Mouse (Mus musculus) megakaryocyte, embryonic 14.5 days (primary cell): Measurements from ENCODE around the gene Snx25. TPM values are rescaled to one million over a fixed set of nuclear protein-coding genes. Genes with fewer than 3 reads are reported as not detected.

Experiments
- H3K27me3 ChIP-seq: replicated peaks from 2 replicates; pipeline ENCODE3; 2012; ENCODE audit warnings: inconsistent platforms
- H3K36me3 ChIP-seq: replicated peaks from 2 replicates; pipeline ENCODE3; 2012; ENCODE audit warnings: low read length, inconsistent platforms, mixed read lengths
- H3K4me1 ChIP-seq: 2 replicates; pipeline ENCODE4 v1.6.1; 2012; ENCODE audit warnings: inconsistent platforms
- H3K4me3 ChIP-seq: replicated peaks from 2 replicates; pipeline ENCODE3; 2012; ENCODE audit warnings: moderate library complexity, mild to moderate bottlenecking, inconsistent platforms
- H3K9me3 ChIP-seq: 2 replicates; pipeline ENCODE4 v1.6.1; 2012; ENCODE audit warnings: inconsistent platforms
- FLI1 ChIP-seq: IDR thresholded peaks from 2 replicates; pipeline ENCODE4 v1.6.1; 2012; ENCODE audit warnings: low read length, inconsistent platforms, mixed read lengths
- GATA1 ChIP-seq: IDR thresholded peaks from 3 replicates; pipeline ENCODE4 v1.6.1; 2012; ENCODE audit warnings: mixed read lengths, low read length, inconsistent platforms, borderline replicate concordance
- polyA plus RNA-seq: library from polyadenylated mRNA; stranded (reverse); fragments of >175 nt; gene quantifications from 2 replicates; pipeline ENCODE4 v1.2.3, GENCODE M21; 2012; ENCODE audit warnings: low replicate concordance; ENCODE audit not compliant: insufficient read depth

Gene Snx25
- polyA plus RNA-seq, 1 experiment, result 16.6 TPM

DNA sequence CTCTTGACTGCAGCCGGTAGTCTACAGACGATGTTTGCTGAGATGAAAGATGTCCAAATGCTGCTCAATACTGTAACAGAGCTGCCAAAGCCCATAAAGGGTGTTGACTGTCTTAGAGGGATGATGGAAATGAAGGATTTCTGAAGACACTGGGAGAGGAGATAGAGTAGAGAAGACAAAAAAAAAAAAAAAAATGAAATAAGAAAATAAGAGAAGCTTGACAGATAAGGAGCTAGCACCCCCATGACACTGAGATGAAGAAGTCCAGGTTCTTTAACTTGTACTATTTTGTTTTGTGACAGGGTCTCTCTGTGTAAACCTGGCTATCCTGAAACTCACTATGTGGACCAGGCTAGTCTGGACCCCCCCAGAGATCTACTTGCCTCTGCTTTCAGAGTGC, 1.1 kb upstream of the Snx25 start:
- peaks cover 5% of the 10 kb centered on the region for H3K36me3 ChIP-seq
- H3K4me3 ChIP-seq, result peak overlapping the region; percentile 97
- no peaks in the 10 kb centered on the region for H3K27me3 ChIP-seq
- H3K9me3 ChIP-seq, result peaks cover 2% of the 10 kb centered on the region
- peaks cover 47% of the 10 kb centered on the region for H3K4me1 ChIP-seq
- TF ChIP-seq GATA1 (no peak), FLI1 (no peak)

DNA sequence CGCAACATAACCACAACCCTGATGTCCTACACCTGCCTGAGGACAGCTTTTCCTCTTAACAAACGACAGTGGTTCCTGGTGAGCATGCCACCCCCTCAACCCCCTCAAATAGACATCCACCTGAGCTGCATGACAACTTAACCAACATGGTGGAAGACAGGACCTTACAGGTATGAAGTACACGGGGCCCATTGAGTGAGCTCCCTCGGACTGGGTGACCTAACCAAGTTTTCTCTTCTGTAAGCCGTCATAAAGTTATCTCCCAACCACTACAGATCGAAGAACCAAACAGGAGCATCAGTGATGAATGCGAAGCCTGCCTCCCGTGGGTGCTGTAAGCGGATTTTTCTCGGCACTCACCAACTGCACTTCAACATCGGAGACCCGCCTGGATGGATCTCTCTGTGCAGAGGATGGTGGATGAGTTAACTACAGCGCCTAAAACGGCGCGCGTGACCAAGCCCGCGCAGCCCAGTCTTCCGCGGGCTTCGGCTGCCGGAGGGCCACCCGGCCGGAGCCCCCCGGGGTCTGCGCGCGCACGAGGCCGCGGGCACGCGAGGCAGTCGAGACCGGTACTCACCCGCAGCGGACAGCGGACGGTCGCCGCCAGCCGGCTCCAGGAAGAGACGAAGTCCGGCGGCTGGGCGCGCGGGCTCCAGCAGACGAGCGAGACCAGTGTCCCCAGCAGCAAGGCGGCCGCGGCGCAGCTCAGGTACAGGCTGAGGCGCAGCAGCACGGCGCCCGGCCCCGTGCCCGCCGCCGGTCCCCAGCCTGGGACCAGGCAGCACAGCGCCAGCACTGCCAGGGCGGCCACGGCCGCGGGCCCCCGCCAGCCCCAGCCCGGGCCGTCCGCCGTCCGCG, 527 bp downstream of the Snx25 start, which contains the start of gene Cfap97:
Cfap97 (plus strand) TSS at position 570 of the 861 bp plus-strand sequence.
- Histone ChIP-seq H3K9me3 (no peaks in the 10 kb centered on the region), H3K36me3 (peaks cover 5% of the 10 kb centered on the region), H3K4me3 (peak within 1 kb of the TSS; percentile 97), H3K27me3 (no peaks in the 10 kb centered on the region), H3K4me1 (peaks cover 63% of the 10 kb centered on the region)
- no peak for TF ChIP-seq GATA1
- TF ChIP-seq FLI1, result no peak

DNA sequence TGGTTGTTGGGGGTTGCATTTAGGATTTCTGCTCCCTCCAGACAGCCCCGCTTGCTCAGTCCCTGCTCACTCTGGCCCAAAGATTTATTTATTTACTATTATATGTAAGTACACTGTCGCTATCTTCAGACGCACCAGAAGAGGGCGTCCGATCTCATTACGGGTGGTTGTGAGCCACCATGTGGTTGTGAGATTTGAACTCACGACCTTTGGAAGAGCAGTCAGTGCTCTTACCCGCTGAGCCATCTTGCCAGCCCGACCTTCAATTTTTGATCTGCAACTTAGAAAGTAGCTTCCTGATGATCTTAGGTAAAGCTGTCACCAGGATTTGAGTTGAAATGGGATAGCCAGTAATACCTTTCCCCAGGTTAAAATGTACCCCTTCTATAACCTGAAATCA, 2.2 kb downstream of the Snx25 start:
- Histone ChIP-seq H3K9me3 (no peaks in the 10 kb centered on the region), H3K36me3 (peaks cover 5% of the 10 kb centered on the region), H3K4me1 (peaks cover 73% of the 10 kb centered on the region), H3K4me3 (peak overlapping the region; percentile 97), H3K27me3 (no peaks in the 10 kb centered on the region)
- TF ChIP-seq FLI1 (no peak), GATA1 (no peak)

DNA sequence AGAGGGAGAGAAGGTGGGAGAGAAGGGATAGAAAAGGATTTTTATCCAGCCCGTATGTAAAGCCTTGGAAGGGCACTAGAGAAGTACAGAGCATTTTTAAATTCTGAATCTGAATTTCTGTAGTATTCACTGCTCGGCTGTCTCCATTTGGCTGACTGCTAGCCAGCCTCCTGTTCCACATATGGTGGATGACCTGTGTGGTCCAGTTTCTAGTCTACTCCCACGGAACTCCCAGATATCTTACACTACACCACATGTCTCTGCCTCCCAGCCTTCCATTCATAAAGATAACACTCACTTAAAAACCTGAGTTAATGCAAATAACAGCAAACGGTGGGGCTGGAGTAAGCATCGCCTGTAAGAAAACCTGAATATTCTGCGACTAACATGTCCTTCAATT, 2.7 kb downstream of the Snx25 start:
- no peak overlapping the region for H3K4me3 ChIP-seq
- H3K4me1 ChIP-seq, result peaks cover 75% of the 10 kb centered on the region
- H3K9me3 ChIP-seq, result no peaks in the 10 kb centered on the region
- H3K27me3 ChIP-seq, result no peaks in the 10 kb centered on the region
- TF ChIP-seq FLI1 (no peak), GATA1 (no peak)
- H3K36me3 ChIP-seq, result peaks cover 5% of the 10 kb centered on the region

DNA sequence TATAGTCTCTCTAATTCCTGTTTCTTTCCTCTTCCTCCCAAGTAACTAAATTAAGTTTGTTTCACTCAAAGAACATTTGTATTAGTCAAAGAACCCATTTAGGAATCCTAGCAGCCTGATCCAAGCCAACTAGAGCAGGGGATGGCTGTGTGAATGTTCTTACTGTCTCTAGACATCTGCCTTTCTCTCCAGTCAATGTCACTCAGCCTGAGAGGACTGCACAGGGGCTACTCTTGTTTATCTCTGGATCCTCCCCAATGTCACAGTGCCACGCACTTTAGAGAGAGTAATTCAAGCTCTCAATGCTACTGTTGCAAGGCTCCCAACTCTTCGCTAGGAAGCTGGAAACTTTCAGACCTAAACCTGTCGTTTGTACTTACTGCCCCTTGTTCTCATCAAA, 5.8 kb downstream of the Snx25 start:
- H3K27me3 ChIP-seq, result no peaks in the 10 kb centered on the region
- no peaks in the 10 kb centered on the region for H3K9me3 ChIP-seq
- H3K4me3 ChIP-seq, result peak overlapping the region; percentile 75
- no peak for TF ChIP-seq GATA1
- TF ChIP-seq FLI1, result no peak
- H3K36me3 ChIP-seq, result peaks cover 5% of the 10 kb centered on the region
- peaks cover 95% of the 10 kb centered on the region for H3K4me1 ChIP-seq

DNA sequence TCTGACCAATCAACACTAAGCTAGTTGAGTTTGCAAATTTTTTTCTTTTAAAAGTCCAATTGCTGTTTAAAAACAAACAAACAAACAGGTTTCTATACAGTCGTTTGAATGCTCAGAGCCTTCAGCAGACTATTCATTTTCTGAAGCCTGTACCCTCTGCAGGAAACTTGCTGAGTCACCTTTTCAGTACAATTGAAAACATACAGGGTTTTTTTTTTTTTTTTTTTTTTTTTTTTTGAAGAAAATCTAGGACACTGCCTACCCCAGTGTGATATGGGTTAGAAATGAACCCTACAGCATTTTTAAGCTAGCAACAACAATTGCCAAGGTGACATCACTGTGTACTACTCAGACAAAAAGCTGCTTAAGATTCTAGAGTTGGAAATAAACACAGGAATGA, 8.0 kb downstream of the Snx25 start:
- peak overlapping the region; percentile 79 for H3K4me3 ChIP-seq
- peaks cover 11% of the 10 kb centered on the region for H3K36me3 ChIP-seq
- no peaks in the 10 kb centered on the region for H3K27me3 ChIP-seq
- H3K9me3 ChIP-seq, result no peaks in the 10 kb centered on the region
- TF ChIP-seq FLI1, result no peak
- no peak for TF ChIP-seq GATA1
- H3K4me1 ChIP-seq, result peaks cover 93% of the 10 kb centered on the region

DNA sequence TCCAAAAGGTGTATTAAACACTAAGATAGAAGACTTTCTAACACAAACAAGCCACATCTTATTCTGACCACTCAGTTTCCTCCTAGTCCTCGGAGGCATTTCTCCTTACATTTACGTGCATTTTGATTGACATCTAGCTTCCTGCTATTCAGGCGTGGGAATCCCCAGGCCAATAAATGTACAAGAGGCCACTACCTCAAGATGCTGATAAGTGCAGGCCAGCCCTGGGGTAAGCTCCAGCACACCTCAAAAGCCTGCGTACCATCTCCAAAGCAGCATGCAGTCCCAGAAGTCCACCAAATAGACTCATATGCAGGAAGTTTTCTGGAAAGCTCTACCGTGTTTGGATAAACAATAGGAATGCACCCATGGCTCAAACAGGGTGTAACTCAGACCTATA, 8.5 kb downstream of the Snx25 start:
- Histone ChIP-seq H3K4me1 (peaks cover 93% of the 10 kb centered on the region), H3K4me3 (peak overlapping the region; percentile 79), H3K36me3 (peaks cover 13% of the 10 kb centered on the region), H3K9me3 (no peaks in the 10 kb centered on the region), H3K27me3 (no peaks in the 10 kb centered on the region)
- no peak for TF ChIP-seq FLI1
- TF ChIP-seq GATA1, result no peak

DNA sequence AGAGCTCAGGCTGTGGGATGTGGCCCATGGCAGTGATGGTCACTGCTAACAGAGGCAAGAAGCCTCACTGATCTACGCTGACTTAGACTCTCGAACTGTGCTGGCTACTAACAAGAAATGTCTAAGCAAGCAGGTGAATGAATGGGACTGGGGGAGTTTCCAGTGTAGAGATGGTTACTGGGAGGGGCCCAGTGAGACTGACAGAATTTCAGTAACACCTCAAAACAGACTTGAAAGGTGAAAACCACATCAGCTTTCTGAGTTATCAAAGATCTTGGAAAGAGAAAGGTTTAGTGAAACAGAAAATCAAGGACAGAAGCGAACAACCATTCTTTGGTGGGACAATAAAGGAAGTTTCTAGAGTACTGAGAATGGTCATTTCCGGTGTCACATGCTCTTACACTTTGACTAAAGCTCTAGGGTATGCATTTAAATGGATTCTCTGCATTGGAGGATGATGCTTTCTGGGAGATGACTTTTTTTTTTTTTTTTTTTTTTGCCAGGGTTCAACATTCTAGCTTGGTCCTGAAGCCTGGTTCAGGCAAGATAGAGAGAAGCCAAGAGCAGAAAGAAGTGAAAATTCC, 9.4 kb downstream of the Snx25 start:
- peaks cover 10% of the 10 kb centered on the region for H3K36me3 ChIP-seq
- peaks cover 94% of the 10 kb centered on the region for H3K4me1 ChIP-seq
- peak overlapping the region; percentile 42 for H3K4me3 ChIP-seq
- TF ChIP-seq GATA1, result no peak
- no peak for TF ChIP-seq FLI1
- H3K27me3 ChIP-seq, result no peaks in the 10 kb centered on the region
- H3K9me3 ChIP-seq, result no peaks in the 10 kb centered on the region

DNA sequence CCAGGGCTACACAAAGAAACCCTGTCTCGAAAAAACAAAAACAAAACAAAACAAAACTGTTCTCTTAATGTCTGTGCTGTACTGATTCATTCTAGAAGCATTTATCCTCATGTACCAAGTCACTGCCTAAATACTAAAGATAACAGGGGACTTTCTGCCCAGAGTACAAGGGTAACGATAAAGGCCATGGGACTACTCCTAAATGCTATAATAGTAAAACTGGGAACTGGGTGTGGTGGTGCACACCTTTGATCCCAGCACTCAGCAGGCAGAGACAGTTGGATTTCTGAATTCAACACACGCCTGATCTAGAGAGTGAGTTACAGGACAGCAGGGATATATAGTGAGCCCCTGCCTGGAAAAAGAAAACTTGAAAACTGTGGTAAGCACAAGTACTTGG, 10.3 kb downstream of the Snx25 start:
- TF ChIP-seq GATA1, result no peak
- no peak for TF ChIP-seq FLI1
- no peaks in the 10 kb centered on the region for H3K27me3 ChIP-seq
- H3K4me1 ChIP-seq, result peaks cover 90% of the 10 kb centered on the region
- H3K4me3 ChIP-seq, result no peak overlapping the region
- H3K36me3 ChIP-seq, result peaks cover 16% of the 10 kb centered on the region
- no peaks in the 10 kb centered on the region for H3K9me3 ChIP-seq

DNA sequence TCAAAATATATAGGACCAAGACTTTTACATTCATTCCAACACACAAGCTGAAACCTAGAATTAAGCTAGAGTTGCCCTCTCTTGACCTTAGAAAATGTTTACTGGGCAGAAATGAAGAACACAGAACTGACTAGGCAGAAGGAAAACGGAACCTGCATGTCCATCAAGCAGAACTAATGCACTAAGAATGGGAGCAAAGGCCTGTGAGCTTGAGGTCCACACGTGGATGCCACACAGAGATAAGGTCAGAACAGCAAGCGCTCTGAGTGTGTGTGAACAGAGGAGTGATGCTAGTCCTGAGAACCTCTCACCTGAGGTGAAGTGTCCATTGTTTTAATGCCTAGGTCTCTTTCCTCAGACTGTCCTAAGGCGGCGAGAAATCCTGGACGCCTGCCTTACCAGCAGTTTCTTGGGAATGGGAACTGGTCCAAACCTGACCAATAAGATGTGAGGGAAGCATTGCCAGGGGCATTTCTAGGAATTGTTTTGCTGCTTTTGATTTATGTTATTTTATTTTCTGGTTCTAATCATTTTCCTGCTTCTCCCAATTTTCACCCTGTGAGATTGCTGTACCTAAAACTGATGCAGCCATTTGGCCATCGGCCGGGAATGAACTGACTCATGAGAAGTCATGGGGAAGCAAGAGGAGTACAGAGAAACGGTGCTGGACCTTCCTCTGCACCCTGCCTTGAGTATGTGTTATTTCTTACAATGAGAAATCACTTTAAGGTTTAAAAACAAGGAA, 11.4 kb downstream of the Snx25 start:
- Histone ChIP-seq H3K4me3 (no peak overlapping the region), H3K4me1 (peaks cover 79% of the 10 kb centered on the region), H3K9me3 (no peaks in the 10 kb centered on the region), H3K36me3 (peaks cover 22% of the 10 kb centered on the region), H3K27me3 (no peaks in the 10 kb centered on the region)
- no peak for TF ChIP-seq GATA1
- no peak for TF ChIP-seq FLI1
